Mouse (Mus musculus) thymus, adult 18-20 months (tissue): ENCODE data around the gene Zp3r.
A peak's percentile ranks its signal among the peaks of the same experiment; 100 is the strongest.
"Not testable (repeated sequence)": the region's sequence is repeated elsewhere in the genome, so short reads cannot be mapped to it uniquely, and the experiment has no call there.

Experiments
- DNase-seq, 2 experiments: peaks; one replicate each; pipeline ENCODE4 v3.0.0; 2022; ENCODE audit warnings: mixed read lengths in 2 of 2

Zp3r gene

DNA sequence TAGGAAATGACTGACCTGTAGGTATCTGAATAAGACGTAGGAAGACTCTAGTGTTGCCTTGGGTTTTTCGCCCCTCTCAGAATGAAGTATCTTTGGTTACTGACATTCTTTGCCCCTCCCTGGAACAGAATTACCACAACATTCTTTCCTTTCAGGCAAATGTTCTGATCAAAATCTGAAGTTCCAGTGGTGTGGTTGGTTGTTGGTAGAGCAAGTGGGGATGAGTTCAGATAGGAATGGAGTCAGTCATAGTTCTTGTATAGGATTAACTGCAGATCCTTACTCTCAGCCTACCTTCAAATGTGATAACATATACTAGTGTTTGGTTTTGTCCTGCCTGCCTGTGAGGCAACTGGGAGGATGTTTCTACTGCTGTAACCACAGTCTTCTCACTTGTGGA, at the start of gene Zp3r:
Gene Zp3r (minus strand): TSS at position 101 of the 400 bp plus-strand sequence.
- no peak for DNase-seq

DNA sequence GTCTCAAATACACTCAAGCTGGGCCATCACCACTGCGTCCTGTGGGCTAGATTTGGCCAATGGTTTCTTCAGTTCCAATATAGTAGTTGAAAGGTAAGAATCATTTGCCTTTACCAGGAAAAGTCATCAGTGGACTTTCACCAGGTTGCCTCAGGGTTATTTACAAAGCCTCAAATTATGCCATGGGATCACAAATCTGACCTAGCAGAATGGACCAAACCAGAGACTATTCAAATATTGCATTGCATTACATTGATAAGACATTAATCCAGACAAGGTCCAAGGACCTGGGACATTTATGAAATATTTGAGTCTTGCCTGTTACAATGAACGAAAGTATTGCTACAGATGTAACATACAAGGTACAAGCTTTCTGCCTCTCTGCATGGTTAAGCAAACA, 49.1 kb upstream of the Zp3r start:
- DNase-seq = no peak

DNA sequence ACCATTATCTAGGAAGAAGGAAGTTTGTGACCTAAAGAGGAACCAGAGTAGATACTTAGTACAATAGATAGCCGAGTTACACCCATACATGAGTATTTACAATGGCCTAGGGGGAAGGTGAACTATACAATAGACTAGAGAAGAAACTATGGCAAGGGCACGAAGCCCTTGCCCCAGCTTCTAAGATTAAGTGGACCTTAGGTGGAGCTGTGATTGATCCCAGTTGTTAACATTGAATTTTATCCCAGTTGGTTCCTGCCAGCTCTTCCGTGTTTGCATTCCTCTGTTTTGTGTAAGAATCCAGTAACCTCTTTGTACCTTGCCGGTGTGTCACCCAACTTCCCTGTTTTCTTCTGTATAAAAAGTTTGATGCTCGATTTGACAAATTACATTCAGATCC, 34.2 kb upstream of the Zp3r start:
- DNase-seq = not testable (repeated sequence)

DNA sequence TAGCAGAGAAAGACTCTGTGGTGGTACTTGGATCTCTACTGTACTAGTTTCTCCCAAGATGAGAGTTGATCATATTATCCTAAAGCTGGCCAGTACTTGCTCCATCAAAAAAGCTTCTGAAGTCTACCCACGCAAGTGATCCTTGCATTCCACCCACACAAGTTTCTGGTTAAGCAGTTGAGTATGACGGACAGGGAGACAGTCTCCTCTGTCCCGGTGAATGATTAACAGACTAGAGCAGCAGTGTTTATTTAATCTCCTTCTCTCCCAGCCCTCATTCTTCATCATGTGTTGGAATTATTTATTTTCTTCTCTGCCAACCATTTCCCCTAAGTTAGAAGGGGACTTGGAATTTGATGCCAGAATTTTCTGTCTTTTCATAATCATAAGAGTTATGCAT, 32.0 kb upstream of the Zp3r start, which contains the start of gene C4bp:
Gene C4bp (minus strand): TSS at position 179 of the 400 bp plus-strand sequence.
- DNase-seq = no peak

DNA sequence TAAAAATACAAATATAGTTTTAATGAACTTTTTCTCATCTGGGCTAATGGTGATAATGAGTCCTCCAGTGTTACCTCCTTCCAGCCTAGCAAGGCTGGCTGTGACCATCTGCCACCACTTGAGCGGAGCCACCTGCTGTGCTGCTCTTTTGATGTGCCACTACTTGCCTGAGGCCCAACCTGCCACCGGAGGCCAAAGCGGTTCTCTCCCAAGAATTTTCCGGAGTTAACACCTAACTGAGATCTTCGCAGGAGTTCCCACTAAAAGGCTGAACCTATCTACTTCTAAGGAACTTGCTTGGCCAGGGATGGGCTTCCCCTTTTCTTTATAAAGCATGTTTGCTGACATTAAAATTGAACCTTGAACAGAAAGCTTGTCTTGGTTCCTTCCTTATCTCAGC, 30.2 kb upstream of the Zp3r start:
- not testable (repeated sequence) for DNase-seq

DNA sequence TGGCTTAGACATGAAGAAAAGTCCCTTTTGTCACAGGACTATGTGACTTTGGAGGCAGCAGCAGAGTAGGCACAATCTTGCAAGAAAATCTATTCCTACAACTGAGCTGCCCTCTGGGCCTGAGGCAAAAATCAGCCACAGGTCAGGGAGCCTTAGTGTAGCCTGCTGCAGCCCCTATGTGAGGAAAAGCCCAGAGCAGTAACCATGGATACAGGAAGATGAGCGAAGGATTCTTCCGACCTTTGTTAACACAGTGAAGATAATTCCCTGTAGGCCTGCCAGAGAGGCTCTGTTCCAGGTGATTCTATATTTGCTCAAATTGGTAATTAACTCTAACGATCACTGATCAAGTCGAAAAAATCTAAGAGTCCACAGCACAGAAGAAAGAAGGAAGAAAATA, 14.7 kb upstream of the Zp3r start:
- no peak for DNase-seq

DNA sequence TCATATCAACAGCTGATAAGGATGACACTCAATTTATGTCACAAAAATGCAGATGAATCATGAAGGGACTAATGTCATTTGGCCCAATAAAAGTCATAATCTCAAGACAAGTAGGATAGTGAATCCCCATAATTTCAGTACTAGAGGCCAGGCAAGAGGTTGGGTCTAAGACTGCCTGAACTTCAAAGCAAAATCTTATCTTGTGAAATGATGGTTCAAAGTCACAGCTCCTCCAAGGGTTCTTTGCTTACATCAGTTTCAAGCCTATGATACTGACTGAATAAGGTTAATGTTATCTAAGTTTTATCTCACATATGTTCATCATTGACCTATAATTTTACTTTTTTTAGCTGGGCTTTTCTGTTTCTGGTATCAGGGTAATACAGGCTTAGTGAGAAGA, 11.5 kb upstream of the Zp3r start:
- DNase-seq = no peak

DNA sequence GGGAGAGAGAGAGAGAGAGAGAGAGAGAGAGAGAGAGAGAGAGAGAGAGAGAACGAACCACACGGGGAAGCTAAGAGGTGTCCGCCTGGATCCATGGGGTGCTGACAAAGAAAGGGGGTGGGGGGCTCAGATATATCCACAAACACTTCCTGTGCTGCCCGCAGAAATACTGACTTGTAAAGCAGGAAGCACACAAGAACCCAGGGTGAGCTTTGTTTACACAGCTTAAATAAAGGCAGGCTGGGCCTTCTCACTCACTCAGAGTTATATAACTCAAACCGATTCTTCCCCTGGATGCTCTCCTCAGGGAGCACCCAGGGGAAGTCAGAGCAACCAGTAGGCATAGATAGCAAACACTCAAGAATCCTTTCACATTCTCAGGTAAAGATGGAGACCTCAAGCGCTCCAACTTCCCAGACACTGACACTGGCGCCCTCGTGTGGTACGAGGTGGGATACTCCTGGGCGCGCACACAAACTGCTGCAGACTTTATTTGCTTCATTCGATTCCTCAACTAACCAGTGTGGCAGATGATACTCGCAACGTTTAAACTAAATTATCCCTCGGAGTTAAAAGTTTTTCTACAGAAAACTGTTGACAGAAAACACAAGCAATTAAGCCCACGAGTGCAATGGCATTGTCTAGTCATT, 4.5 kb upstream of the Zp3r start:
- DNase-seq = peak; percentile 61 to 71

DNA sequence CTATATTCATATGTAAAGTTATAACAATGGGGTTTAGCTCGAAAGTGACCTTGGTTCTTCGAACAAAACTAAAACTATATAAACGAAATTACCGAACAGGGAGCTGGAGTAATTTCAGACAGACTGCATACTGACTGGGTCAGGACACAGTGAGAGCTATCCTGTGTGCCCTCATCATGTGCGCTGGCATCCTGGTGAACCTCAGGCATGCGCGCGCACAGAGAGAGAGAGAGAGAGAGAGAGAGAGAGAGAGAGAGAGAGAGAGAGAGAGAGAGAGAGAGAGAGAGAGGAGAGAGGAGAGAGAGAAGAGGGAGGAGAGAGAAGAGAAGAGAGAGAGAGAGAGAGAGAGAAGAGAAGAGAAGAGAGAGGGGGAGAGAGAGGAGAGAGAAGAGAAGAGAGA, 3.9 kb upstream of the Zp3r start:
- peak; percentile 10 to 22 for DNase-seq

DNA sequence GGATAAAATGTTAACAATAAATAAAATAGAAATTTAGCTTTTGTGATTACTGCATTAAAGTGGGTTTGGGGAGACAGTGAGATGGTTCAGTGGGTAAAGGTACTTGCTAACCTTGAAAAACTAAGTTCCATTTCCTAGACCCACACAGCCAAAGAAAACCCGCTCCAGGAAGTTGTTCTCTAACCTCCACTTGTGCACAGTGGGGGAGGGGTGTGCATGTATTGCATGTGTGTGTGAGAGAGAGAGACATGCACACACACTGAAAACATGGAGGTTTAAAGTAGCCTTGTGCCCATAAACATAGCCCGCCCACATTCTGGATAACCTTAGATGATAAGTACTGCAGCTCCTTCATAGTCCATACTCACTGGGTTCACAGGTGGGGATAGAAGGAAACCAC, 33.1 kb downstream of the Zp3r start:
- DNase-seq = peak in 1 of 2 experiments; percentile 13

DNA sequence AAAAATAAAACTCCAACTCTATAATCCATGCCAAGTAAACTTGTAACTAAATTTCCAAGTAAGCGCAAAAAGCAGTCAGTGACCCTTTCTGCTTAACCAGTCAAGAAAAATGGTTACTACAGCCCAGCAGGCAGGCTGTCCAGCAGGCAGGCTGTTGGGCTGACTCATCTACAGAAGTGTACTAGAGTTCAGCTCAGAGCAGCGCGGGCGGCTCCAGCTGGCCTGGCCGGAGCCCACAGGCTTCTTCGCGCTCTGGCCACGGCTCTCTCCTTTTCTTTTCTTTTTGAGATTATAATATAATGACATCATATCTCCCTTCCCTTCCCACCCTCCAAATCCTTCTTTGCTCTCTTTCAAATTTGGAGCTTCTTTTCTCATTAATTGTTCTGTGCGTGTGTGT, 40.8 kb downstream of the Zp3r start:
- no peak for DNase-seq

DNA sequence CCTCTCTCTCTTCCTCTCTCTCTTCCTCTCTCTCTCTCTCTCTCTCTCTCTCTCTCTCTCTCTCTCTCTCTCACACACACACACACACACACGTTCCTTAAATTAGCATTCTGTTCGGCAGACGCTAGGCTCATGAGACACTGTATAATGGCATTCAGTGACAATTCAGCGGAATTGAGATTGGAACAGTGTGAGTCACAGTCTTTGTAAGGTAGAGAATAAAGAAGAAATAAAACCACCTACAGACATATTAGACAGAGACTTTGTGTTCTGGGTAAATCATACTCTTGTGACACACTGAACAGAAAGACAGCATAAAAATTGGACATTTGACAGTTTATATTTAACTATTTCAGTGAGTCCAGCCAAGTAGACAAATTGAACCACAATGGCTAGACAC, 53.0 kb downstream of the Zp3r start:
- no peak for DNase-seq

DNA sequence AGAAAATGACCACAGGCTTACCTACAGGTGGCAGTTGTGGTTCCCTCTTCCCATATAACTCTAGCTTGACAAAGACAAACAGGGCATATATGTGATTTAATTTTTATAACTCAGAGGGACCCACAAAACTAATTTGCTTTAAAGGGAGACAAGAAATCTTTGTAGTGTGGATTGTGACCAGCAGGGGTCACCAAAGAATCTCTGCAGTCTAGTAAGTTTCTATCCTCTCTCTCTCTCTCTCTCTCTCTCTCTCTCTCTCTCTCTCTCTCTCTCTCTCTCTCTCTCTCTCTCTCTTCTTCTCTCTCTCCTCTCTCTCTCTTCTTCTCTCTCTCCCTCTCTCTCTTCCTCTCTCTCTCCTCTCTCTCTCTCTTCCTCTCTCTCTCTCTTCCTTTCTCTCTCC, 53.5 kb downstream of the Zp3r start:
- DNase-seq = peak in 1 of 2 experiments; percentile 14

DNA sequence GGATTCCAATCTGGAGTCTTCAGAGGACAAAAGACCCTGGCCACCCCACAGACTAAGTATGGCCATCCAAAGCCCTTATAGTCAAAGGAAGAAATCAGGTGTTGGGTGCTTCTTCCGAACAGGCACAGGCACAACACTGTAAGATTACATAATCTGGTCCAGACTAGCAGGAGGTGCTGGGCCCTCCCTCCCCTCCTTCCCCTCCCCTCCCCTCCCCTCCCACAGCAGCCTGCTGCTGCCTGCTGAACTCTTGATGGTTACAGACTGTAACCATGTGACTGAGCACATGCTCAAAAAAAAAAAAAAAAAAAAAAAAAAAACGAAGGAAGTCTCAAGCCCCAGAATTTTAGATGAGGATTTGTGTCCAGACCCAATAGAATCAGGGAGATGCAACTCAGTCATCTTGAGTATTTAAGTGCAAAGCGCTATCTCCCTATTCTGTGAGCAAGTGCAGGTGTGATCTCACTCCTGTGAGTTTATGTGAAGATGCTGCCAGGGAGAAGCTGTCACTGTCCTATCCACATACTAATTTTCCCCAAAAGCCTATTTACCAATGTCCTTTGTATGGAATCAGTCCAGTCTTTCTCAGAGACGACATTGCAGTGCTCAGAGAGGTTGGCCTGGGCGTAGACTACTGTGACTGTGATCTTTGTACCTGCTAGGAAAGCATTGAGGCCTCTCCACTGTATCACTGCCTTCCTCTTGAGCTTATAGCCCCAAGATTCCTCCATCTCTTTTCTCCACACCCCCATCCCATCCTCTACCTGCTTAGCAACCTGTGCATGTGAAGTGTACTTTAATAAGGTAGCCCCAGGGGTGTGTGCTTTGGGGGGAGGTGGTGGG, 77.8 kb downstream of the Zp3r start:
- peak in 1 of 2 experiments; percentile 5 for DNase-seq

DNA sequence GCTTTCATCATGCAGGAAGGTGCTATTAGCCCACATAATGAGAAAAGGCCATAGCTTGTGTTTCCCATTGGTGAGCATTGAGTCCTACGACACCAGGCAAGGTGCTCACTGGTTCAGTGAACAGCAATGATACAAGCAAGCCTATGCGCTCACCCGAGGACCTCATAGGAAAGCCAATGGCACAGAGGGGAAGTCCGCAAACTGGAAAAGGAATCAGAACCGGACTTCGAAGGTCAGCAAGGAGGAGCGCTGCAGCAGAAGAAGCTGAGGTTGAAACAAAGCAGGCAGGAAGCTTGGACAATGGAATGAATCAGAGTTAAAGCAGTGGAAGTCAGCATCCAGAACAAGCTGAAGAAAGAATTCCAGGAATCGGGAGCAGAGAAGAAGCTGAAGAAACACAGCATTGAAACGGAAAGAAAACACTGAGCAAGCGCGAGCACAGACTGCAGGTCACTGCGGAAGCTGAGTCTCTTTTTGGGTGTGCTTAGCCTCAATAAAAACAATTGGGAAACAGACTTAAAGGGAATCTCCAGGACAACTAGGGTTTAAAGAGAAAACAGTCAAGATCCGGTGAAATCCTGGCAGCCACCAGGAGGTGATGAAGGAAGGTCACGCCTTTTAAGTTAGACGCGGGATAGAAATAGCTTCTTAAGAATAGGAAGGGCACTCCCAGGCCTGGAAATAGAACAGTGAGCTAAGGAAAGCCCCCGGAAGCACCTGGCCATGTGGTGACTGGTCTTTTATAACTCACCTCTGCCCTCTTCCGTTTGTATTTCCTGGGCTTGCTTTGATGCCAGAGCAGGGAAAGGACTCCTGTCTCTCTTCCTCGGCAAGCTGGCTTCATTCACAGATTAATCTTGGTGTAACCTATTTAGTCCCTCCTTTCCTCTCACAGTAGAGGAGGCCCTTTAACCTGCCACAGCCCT, 78.9 kb downstream of the Zp3r start:
- DNase-seq = peak; percentile 28 to 65

DNA sequence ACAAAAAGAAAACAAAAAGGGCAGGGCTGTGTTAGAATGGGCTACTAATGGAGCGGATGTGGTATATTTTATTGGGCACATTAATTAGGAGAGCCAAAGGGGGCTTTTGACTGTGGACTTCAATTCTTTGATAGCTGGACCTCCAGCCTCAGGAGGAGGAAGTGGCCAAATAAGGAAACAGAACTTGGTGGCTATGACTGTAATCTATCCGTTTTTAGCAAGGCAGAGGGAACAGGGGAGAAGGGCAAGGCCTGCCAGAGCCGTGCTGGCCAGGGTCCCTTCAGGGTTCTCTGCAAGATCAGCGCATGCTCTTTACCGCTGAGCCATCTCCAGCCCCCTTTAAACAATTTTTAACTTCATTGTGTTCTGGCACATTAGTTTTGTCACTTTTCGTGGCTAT, 79.7 kb downstream of the Zp3r start:
- no peak for DNase-seq

DNA sequence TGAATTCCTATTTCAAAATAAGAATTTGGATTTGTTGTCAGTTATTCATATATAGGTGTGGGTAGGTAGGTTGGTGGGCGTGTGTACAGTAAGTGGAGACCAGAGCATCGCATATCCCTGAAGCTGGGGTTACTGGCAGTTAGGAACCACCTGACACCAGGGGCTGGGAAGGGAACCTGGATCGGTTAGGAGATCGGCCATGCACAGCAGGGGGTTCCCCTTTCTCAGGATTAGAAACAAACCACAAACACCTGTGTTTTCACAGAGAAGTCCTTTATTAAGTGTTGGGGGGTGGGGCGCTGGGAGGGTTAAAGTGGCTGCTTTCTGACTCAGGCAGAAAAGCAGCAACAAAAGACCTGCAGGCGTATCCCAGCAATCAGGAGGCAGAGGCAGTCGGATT, 80.3 kb downstream of the Zp3r start:
- peak in 1 of 2 experiments; percentile 7 for DNase-seq

DNA sequence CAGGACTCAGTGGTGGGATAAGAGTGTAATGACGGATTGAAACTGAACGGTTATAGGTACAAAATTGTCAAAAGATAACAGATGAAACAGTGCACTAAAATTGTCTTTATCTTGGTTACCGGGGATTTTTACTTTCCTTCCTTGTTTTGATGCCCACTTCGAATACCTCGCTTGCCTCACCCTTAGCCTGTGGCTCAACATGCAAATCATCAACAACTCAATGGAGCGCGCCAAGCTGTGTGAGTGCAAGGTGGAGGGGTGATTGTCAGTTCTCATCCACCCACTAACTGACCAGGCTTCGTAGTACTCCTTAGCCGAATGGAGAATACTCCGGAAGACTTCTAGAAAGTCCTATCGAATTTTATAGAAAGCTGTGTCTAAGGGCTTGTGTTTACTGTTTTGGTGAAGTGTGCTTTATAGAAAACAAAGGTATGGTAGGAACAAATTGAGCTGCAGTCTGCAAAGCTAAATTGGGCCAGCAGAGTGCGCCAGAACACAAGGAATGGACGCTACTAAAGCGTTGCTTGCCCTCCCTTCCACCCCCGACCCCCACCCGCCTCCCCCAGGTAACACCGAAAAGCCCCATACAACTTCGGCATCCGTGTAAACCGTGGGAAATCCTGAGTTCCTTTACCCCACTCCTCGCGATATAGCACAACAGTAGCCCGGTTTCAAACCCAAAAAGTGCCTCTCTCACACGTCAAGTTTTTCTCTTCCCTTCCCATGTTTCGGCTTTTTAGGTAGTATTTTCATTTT, 81.6 kb downstream of the Zp3r start:
- peak; percentile 50 to 53 for DNase-seq
